Mouse (Mus musculus) hindbrain, postnatal 0 days (tissue): ENCODE results near the gene Wdcp. TPM values are rescaled to one million over a fixed set of nuclear protein-coding genes. Genes with fewer than 3 reads are reported as not detected.

ENCODE experiments used
- ATAC-seq: fragments of 200-750 bp; cut with Nextera tagmentation; 2 replicates; pipeline ENCODE4 v1.8.0; 2017; ENCODE audit warnings: mild to moderate bottlenecking, moderate TSS enrichment, moderate library complexity
- DNase-seq: peaks from one replicate; pipeline ENCODE4 v3.0.0-alpha.2; 2015; ENCODE audit warnings: low spot score
- H3K27ac ChIP-seq: fragments of 300-500 bp; sonication (generic); 2 replicates; pipeline ENCODE4 v1.5.1; 2014; ENCODE audit warnings: mild to moderate bottlenecking
- H3K27me3 ChIP-seq: fragments of 300-500 bp; sonication (generic); 2 replicates; pipeline ENCODE4 v1.6.1; 2014; ENCODE audit warnings: low read length, mixed read lengths; ENCODE audit not compliant: insufficient read depth
- H3K36me3 ChIP-seq: fragments of 300-500 bp; sonication (generic); 2 replicates; pipeline ENCODE4 v1.6.1; 2014; ENCODE audit warnings: low read length, mixed read lengths; ENCODE audit not compliant: insufficient read depth
- H3K4me1 ChIP-seq: fragments of 300-500 bp; sonication (generic); 2 replicates; pipeline ENCODE4 v1.6.1; 2014; ENCODE audit warnings: antibody characterized with exemption, low read length, mixed read lengths; ENCODE audit not compliant: insufficient read depth
- H3K4me2 ChIP-seq: fragments of 300-500 bp; sonication (generic); 2 replicates; pipeline ENCODE4 v1.6.1; 2014; ENCODE audit warnings: low read depth, mild to moderate bottlenecking, low read length, moderate library complexity, mixed read lengths
- H3K4me3 ChIP-seq: fragments of 300-500 bp; sonication (generic); 2 replicates; pipeline ENCODE4 v1.5.1; 2014; ENCODE audit warnings: low read length
- H3K9ac ChIP-seq: fragments of 300-500 bp; sonication (generic); replicated peaks from 2 replicates; pipeline ENCODE4 v1.6.1; 2014; ENCODE audit warnings: mild to moderate bottlenecking, low read length, moderate library complexity, mixed read lengths
- H3K9me3 ChIP-seq: fragments of 300-500 bp; sonication (generic); 2 replicates; pipeline ENCODE4 v1.6.1; 2016; ENCODE audit warnings: low read length, mixed read lengths
- CTCF ChIP-seq: IDR thresholded peaks from 2 replicates; pipeline ENCODE4 v1.5.1; 2016; ENCODE audit warnings: antibody characterized with exemption, control low read depth, low read depth
- WGBS: fragments of 180-500 bp; shearing (Covaris S2); extraction: QIAGEN DNeasy Blood & Tissue Kit; methylation state at CpG from one replicate; pipeline ENCODE4 v1.1.7; 2014; 5-methylcytosine and 5-hydroxymethylcytosine counted together
- polyA plus RNA-seq: library from polyadenylated mRNA; unstranded; fragments of >200 nt; fragmentation: Nextera tagmentation; extraction: Ambion mirVana; gene quantifications from 2 replicates; pipeline ENCODE4 v1.2.1, GENCODE M21; 2015
- total RNA-seq: library from RNA; depleted of rRNA; stranded (reverse); fragments of >200 nt; gene quantifications from 2 replicates; pipeline ENCODE4 v1.2.3, GENCODE M21; 2014

Wdcp gene
- total and polyA plus RNA-seq, 2 experiments from 2014 or later: 9.9 to 14.5 TPM

- H3K9ac ChIP-seq: peak overlapping the region; percentile 61
- H3K4me1 ChIP-seq: peaks cover 9% of the 10 kb centered on the region; the same call in 1 of the 2 replicates
- no peaks in the 10 kb centered on the region for H3K9me3 ChIP-seq
- 8% methylated on average over 23 of the region's 24 CpGs for WGBS
- no peak for DNase-seq
- H3K36me3 ChIP-seq: peaks cover 4% of the 10 kb centered on the region; the same call in 1 of the 2 replicates
- peak overlapping the region; percentile 71 for H3K4me2 ChIP-seq
- TF ChIP-seq CTCF: no peak
- peak overlapping the region; percentile 63 for H3K4me3 ChIP-seq
- peak; percentile 75; the same call in 1 of the 2 replicates for ATAC-seq
- peak overlapping the region; percentile 88 for H3K27ac ChIP-seq
- no peaks in the 10 kb centered on the region for H3K27me3 ChIP-seq
Measured at GRCm38 (mm10) chr12:4816680-4817360, 26.3 kb upstream of the Wdcp start.

DNA sequence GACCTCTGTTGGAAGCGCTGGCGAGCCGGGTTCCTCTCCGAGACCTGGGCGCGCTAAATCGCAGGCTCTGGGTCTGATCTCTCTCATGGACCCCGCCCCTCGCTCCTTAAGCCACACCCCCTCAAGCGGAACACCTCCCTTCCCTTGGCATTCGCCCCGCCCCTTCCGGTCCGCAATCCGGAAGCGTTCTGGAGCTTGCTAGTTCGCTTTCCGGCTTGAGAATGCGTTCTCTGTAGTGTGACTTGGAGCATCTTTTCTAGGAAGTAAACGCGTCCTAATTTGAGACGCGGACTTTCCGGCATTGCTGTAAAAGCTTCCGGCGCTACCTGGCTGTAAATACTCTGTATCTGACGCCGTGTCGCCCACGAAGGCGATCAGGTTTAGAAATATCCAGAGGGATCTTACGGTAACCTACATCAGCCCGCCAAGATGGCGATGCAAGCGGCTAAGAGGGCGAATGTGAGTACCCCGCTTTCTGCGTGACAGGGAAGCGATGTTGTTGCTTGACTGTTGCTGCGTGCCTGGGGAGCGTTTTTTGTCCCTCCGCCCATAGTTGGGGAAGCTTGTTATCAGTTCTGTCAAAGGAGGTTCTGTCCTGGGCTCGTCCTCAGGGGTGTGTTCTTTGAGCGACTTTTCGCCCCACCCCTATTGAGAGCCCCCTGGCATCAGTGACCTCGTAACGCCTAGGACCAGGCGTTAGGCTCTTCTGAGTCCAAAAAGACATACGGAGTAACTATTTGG is 25.6 kb upstream of the Wdcp start, which contains the start of gene Sf3b6:
TSS of gene Sf3b6 (plus strand) at position 184 of the 741 bp plus-strand sequence.
- peaks cover 6% of the 10 kb centered on the region; the same call in 1 of the 2 replicates for H3K36me3 ChIP-seq
- H3K4me1 ChIP-seq: peaks cover 9% of the 10 kb centered on the region; the same call in 1 of the 2 replicates
- DNase-seq: peak; percentile 98
- WGBS: under 1% methylated on average over 49 of the region's 49 CpGs
- H3K27ac ChIP-seq: peak within 1 kb of the TSS; percentile 88
- peak within 1 kb of the TSS; percentile 63 for H3K4me3 ChIP-seq
- H3K9ac ChIP-seq: peak within 1 kb of the TSS; percentile 61
- H3K4me2 ChIP-seq: peak within 1 kb of the TSS; percentile 93
- ATAC-seq: peak; percentile 99
- TF ChIP-seq CTCF: no peak
- H3K9me3 ChIP-seq: no peaks in the 10 kb centered on the region
- no peaks in the 10 kb centered on the region for H3K27me3 ChIP-seq

GRCm38 (mm10) chr12:4827256-4827655 is 15.8 kb upstream of the Wdcp start:
- H3K9ac ChIP-seq: no peak overlapping the region
- no peak overlapping the region for H3K27ac ChIP-seq
- ATAC-seq (no peak), DNase-seq (no peak)
- WGBS: 80% methylated on average over 3 of the region's 3 CpGs
- H3K4me1 ChIP-seq: no peaks in the 10 kb centered on the region
- no peak for TF ChIP-seq CTCF
- peaks cover 27% of the 10 kb centered on the region for H3K36me3 ChIP-seq
- H3K4me3 ChIP-seq: no peak overlapping the region
- H3K9me3 ChIP-seq: no peaks in the 10 kb centered on the region
- H3K27me3 ChIP-seq: no peaks in the 10 kb centered on the region
- no peak overlapping the region for H3K4me2 ChIP-seq

DNA sequence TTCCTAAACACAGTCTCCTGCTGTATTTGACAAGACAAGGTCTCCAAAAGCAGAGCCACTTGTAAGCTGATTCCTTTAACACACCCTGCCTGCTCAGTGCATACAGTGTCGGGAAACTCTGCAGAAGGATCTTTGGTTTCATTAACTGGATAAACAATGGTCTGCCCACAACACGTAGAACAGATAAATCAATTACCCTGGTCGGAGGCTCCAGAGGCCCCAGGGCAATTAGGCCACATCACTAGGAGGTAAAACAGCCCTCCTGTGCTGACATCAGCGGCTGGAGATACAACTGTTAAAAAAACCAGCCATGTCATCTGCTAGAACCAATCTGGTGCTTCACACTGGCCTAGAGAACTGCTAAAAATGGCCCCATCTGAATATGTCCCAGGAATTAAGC is 6.1 kb upstream of the Wdcp start:
- no peak overlapping the region for H3K27ac ChIP-seq
- WGBS: 58% methylated on average over 4 of the region's 4 CpGs
- H3K9me3 ChIP-seq: no peaks in the 10 kb centered on the region
- H3K4me2 ChIP-seq: no peak overlapping the region
- no peaks in the 10 kb centered on the region for H3K27me3 ChIP-seq
- no peak for TF ChIP-seq CTCF
- H3K9ac ChIP-seq: no peak overlapping the region
- ATAC-seq: no peak
- H3K4me3 ChIP-seq: no peak overlapping the region
- DNase-seq: no peak
- H3K4me1 ChIP-seq: 0 out of 2 replicates have a peak, but pooled peaks cover 3% of the 10 kb centered on the region
- H3K36me3 ChIP-seq: peaks cover 10% of the 10 kb centered on the region; the same call in 1 of the 2 replicates

- Histone ChIP-seq H3K27me3 (no peaks in the 10 kb centered on the region), H3K27ac (no peak overlapping the region), H3K9me3 (no peaks in the 10 kb centered on the region), H3K9ac (no peak overlapping the region), H3K36me3 (peaks cover 6% of the 10 kb centered on the region; the same call in 1 of the 2 replicates), H3K4me2 (peak overlapping the region; percentile 95), H3K4me1 (peaks cover 3% of the 10 kb centered on the region; the same call in 1 of the 2 replicates), H3K4me3 (no peak overlapping the region; the same call in 1 of the 2 replicates)
- ATAC-seq: no peak
- TF ChIP-seq CTCF: no peak
- WGBS: 66% methylated on average over 6 of the region's 6 CpGs
- no peak for DNase-seq
Measured at GRCm38 (mm10) chr12:4840010-4840409, 3.1 kb upstream of the Wdcp start.

- no peak for DNase-seq
- ATAC-seq: peak; percentile 13; the same call in 1 of the 2 replicates
- WGBS: 2% methylated on average over 11 of the region's 11 CpGs
Measured at GRCm38 (mm10) chr12:4840741-4841140, 2.4 kb upstream of the Wdcp start.

More at GRCm38 (mm10) chr12:4840741-4841140, 2.4 kb upstream of the Wdcp start:
- Histone ChIP-seq H3K4me3 (peak overlapping the region; percentile 87), H3K4me2 (peak overlapping the region; percentile 95), H3K27me3 (no peaks in the 10 kb centered on the region), H3K9me3 (no peaks in the 10 kb centered on the region), H3K4me1 (peaks cover 3% of the 10 kb centered on the region; the same call in 1 of the 2 replicates), H3K9ac (peak overlapping the region; percentile 78), H3K27ac (no peak overlapping the region), H3K36me3 (peaks cover 6% of the 10 kb centered on the region; the same call in 1 of the 2 replicates)
- no peak for TF ChIP-seq CTCF
